Mouse (Mus musculus) embryonic fibroblast, embryonic 13.5 days (primary cell): ENCODE data around the gene D1Pas1.

Source experiments
- CTCF ChIP-seq: IDR thresholded peaks from 2 replicates; pipeline ENCODE4 v1.5.1; 2011; ENCODE audit warnings: mild to moderate bottlenecking, control low read depth, low read length, moderate library complexity, borderline replicate concordance; ENCODE audit not compliant: insufficient read depth
- POLR2A ChIP-seq: IDR thresholded peaks from 2 replicates; pipeline ENCODE4 v1.6.1; 2011; ENCODE audit warnings: low read depth, mild to moderate bottlenecking, control low read depth, low read length, moderate library complexity

GRCm38 (mm10) chr1:186997596-186998304 lies 30.5 kb downstream of the D1Pas1 start:
- no peak for TF ChIP-seq POLR2A
- TF ChIP-seq CTCF = no peak
